ENCODE assay signal across 25 mouse cellular contexts in genomic region chr2:180260610-180261480, GRCm38 (mm10). TPM values are rescaled to one million over a fixed set of nuclear protein-coding genes. Genes with fewer than 3 reads are reported as not detected.
DNase-seq lines count a peak whose midpoint lies in the region; ATAC-seq and TF ChIP-seq lines count a peak whose summit lies in the region.
"Had no signal": no experiment of that assay in that cellular context is flagged by ENCODE, and none has a peak within 500 bp of the region (broad histone marks: within the 10 kb centered on the region; RNA-seq: fewer than 3 reads in every experiment).

No protein-coding gene starts in this region.

- no peak overlapping the region for H3ac ChIP-seq in myocyte (ENCODE audit: control insufficient read depth, insufficient read length)

- peaks cover 38% of the 10 kb centered on the region for H3K36me3 ChIP-seq in heart, postnatal 0 days (replicated peaks; ENCODE audit: control insufficient read depth, insufficient read depth, low read length)
- no peaks in the 10 kb centered on the region; the same call in 1 of the 2 replicates for H3K36me3 ChIP-seq in midbrain, embryonic 11.5 days (ENCODE audit: control insufficient read depth, insufficient read depth, low read length)
- peaks cover 40% of the 10 kb centered on the region for H3K36me3 ChIP-seq in midbrain, postnatal 0 days (ENCODE audit: insufficient read depth, low read length)
- peaks cover 6% of the 10 kb centered on the region for H3K36me3 ChIP-seq in myocyte (ENCODE audit: control insufficient read depth, insufficient read depth)

- no peak for TF ChIP-seq CTCF in heart, postnatal 0 days (IDR thresholded peaks at IDR 0.05; ENCODE audit: low read depth)
- TF ChIP-seq CTCF in midbrain, postnatal 0 days (IDR thresholded peaks at IDR 0.05), result no peak

- peak overlapping the region; percentile 22; the same call in 1 of the 2 replicates for H3K27ac ChIP-seq in heart, postnatal 0 days (ENCODE audit: low read depth)
- H3K27ac ChIP-seq in midbrain, embryonic 11.5 days (ENCODE audit: low read depth, low read length), result no peak overlapping the region
- no peak overlapping the region for H3K27ac ChIP-seq in midbrain, postnatal 0 days (ENCODE audit: low read depth, low read length)
- H3K27ac ChIP-seq: hindbrain, embryonic 13.5 days; limb, embryonic 15.5 days; liver, embryonic 15.5 days; midbrain, embryonic 13.5 days; neural tube, embryonic 12.5 days; stomach, embryonic 15.5 days had no signal

- peak; percentile 37 for TF ChIP-seq POLR2A in myocyte (IDR thresholded peaks at IDR 0.05; ENCODE audit: insufficient read length, low read depth)

- DNase-seq in cerebellum, adult 11-12 months, result peak; percentile 22
- DNase-seq in cerebellum, postnatal 36 days, result no peak
- DNase-seq in heart, postnatal 0 days (ENCODE audit: low spot score), result no peak
- no peak for DNase-seq in heart, adult 9 months (ENCODE audit: low spot score in 2 of 2)
- peak; percentile 77 for DNase-seq in midbrain, embryonic 11.5 days (ENCODE audit: low spot score, missing footprints)
- DNase-seq in midbrain, postnatal 0 days (ENCODE audit: low spot score), result no peak
- no peak for DNase-seq in ovary, postnatal 36 days (ENCODE audit: low spot score)
- DNase-seq: adrenal gland, adult 2 months; cerebellum, adult 2 months; kidney, adult 2 months; left cerebral cortex, postnatal 4 days; lung, postnatal 4 days; retina, postnatal 1 day; thymus, postnatal 25 days had no signal

- no peak overlapping the region for H3K4me2 ChIP-seq in heart, postnatal 0 days (ENCODE audit: low read depth, low read length)
- H3K4me2 ChIP-seq in midbrain, embryonic 11.5 days, result no peak overlapping the region
- H3K4me2 ChIP-seq in midbrain, postnatal 0 days (ENCODE audit: low read depth, low read length, poor library complexity, severe bottlenecking), result no peak overlapping the region
- H3K4me2 ChIP-seq in myocyte (ENCODE audit: low read depth), result no peak overlapping the region
- H3K4me2 ChIP-seq: heart, embryonic 15.5 days; hindbrain, embryonic 13.5 days; limb, embryonic 15.5 days; liver, embryonic 15.5 days; midbrain, embryonic 13.5 days; neural tube, embryonic 12.5 days; stomach, embryonic 15.5 days had no signal

- no peaks in the 10 kb centered on the region for H3K27me3 ChIP-seq in heart, postnatal 0 days (ENCODE audit: control insufficient read depth, insufficient read depth, low read length)
- H3K27me3 ChIP-seq in midbrain, embryonic 11.5 days (ENCODE audit: control insufficient read depth, insufficient read depth, low read length), result no peaks in the 10 kb centered on the region
- H3K27me3 ChIP-seq in midbrain, postnatal 0 days (ENCODE audit: insufficient read depth, low read length), result no peaks in the 10 kb centered on the region
- no peaks in the 10 kb centered on the region for H3K27me3 ChIP-seq in myocyte (ENCODE audit: control insufficient read depth, insufficient read depth, insufficient read length)
- H3K27me3 ChIP-seq: heart, embryonic 15.5 days; hindbrain, embryonic 13.5 days; limb, embryonic 15.5 days; liver, embryonic 15.5 days; midbrain, embryonic 13.5 days; neural tube, embryonic 12.5 days; stomach, embryonic 15.5 days had no signal

- no peaks in the 10 kb centered on the region for H3K9me3 ChIP-seq in heart, postnatal 0 days (replicated peaks; ENCODE audit: control insufficient read depth, low read length)
- H3K9me3 ChIP-seq in midbrain, embryonic 11.5 days (ENCODE audit: control insufficient read depth, low read length), result no peaks in the 10 kb centered on the region
- no peaks in the 10 kb centered on the region for H3K9me3 ChIP-seq in midbrain, postnatal 0 days (ENCODE audit: low read length)
- H3K9me3 ChIP-seq: heart, embryonic 15.5 days; hindbrain, embryonic 13.5 days; limb, embryonic 15.5 days; liver, embryonic 15.5 days; midbrain, embryonic 13.5 days; neural tube, embryonic 12.5 days; stomach, embryonic 15.5 days had no signal

- TF ChIP-seq EP300 in heart, postnatal 0 days (IDR thresholded peaks at IDR 0.05; ENCODE audit: low read depth), result no peak

- ATAC-seq in heart, postnatal 0 days (ENCODE audit: insufficient read depth, low read depth), result no peak
- ATAC-seq in midbrain, embryonic 11.5 days (ENCODE audit: low FRiP score), result no peak
- ATAC-seq in midbrain, postnatal 0 days (ENCODE audit: low FRiP score), result no peak
- ATAC-seq: midbrain, embryonic 13.5 days had no signal

- peaks cover 16% of the 10 kb centered on the region for H3K79me2 ChIP-seq in myocyte (ENCODE audit: control insufficient read depth, insufficient read depth)

- no peak overlapping the region for H3K4me3 ChIP-seq in heart, postnatal 0 days (ENCODE audit: low read depth, low read length)
- no peak overlapping the region for H3K4me3 ChIP-seq in midbrain, embryonic 11.5 days (ENCODE audit: low read depth, low read length)
- no peak overlapping the region for H3K4me3 ChIP-seq in midbrain, postnatal 0 days (ENCODE audit: low read depth, low read length)
- H3K4me3 ChIP-seq in myocyte, result no peak overlapping the region
- H3K4me3 ChIP-seq: heart, embryonic 15.5 days; hindbrain, embryonic 13.5 days; limb, embryonic 15.5 days; liver, embryonic 15.5 days; midbrain, embryonic 13.5 days; neural tube, embryonic 12.5 days; stomach, embryonic 15.5 days had no signal

- peaks cover 20% of the 10 kb centered on the region for H3K4me1 ChIP-seq in heart, postnatal 0 days (ENCODE audit: control insufficient read depth, insufficient read depth)
- H3K4me1 ChIP-seq in midbrain, embryonic 11.5 days (ENCODE audit: control insufficient read depth, insufficient read depth, low read length), result peaks cover 11% of the 10 kb centered on the region
- 0 out of 2 replicates have a peak, but pooled peaks cover 2% of the 10 kb centered on the region for H3K4me1 ChIP-seq in midbrain, postnatal 0 days (ENCODE audit: insufficient read depth, low read length)

- WGBS in heart, postnatal 0 days, result 62% methylated on average over 8 of the region's 8 CpGs
- 62% methylated on average over 8 of the region's 8 CpGs for WGBS in midbrain, embryonic 11.5 days
- WGBS in midbrain, postnatal 0 days, result 64% methylated on average over 8 of the region's 8 CpGs

- H3K9ac ChIP-seq in heart, postnatal 0 days (replicated peaks; ENCODE audit: low read depth, low read length), result no peak overlapping the region
- no peak overlapping the region for H3K9ac ChIP-seq in midbrain, embryonic 11.5 days (ENCODE audit: low read length)
- H3K9ac ChIP-seq in midbrain, postnatal 0 days (replicated peaks; ENCODE audit: low read length, poor library complexity, severe bottlenecking), result no peak overlapping the region
- H3K9ac ChIP-seq: heart, embryonic 15.5 days; hindbrain, embryonic 13.5 days; limb, embryonic 15.5 days; liver, embryonic 15.5 days; midbrain, embryonic 13.5 days; neural tube, embryonic 12.5 days; stomach, embryonic 15.5 days had no signal

TF ChIP-seq in myocyte, 11 proteins besides CTCF, POLR2A, EP300 and RAD21:
- TF ChIP-seq POLR2AphosphoS2 (IDR thresholded peaks at IDR 0.05; ENCODE audit: insufficient read length, low read depth) (peak; percentile 71), USF1 (IDR thresholded peaks at IDR 0.05; ENCODE audit: low read depth) (no peak)
TF ChIP-seq in myocyte: peak in this region for 1.

RNA-seq across cellular contexts. Expression of gene Rps21, which starts 3.7 kb away (rescaled TPM):
- 706 and 957 TPM in 2 replicates for total RNA-seq in heart, postnatal 0 days (2014; rRNA removed; ENCODE audit: low replicate concordance)
- 356 and 378 TPM in 2 replicates for polyA plus RNA-seq in heart, postnatal 0 days (2015; fragmentation: Nextera tagmentation; extraction: Ambion mirVana)
- polyA plus RNA-seq in midbrain, embryonic 11.5 days (2014; fragmentation: Nextera tagmentation; extraction: Ambion mirVana), result 443 and 494 TPM in 2 replicates
- 574 and 749 TPM in 2 replicates for total RNA-seq in midbrain, postnatal 0 days (2014; rRNA removed)
- 388 and 422 TPM in 2 replicates for polyA plus RNA-seq in midbrain, postnatal 0 days (2015; fragmentation: Nextera tagmentation; extraction: Ambion mirVana)
- polyA plus RNA-seq in myocyte (2012; fragmentation: generic; extraction: Trizol), result 3,913 TPM

RNA-seq across cellular contexts. Expression of gene Cables2, which starts 12.5 kb away (rescaled TPM):
- total RNA-seq in heart, postnatal 0 days (2014; rRNA removed; ENCODE audit: low replicate concordance), result 14.6 and 15.3 TPM in 2 replicates
- 6.2 and 6.5 TPM in 2 replicates for polyA plus RNA-seq in heart, postnatal 0 days (2015; fragmentation: Nextera tagmentation; extraction: Ambion mirVana)
- 13.3 and 14.4 TPM in 2 replicates for polyA plus RNA-seq in midbrain, embryonic 11.5 days (2014; fragmentation: Nextera tagmentation; extraction: Ambion mirVana)
- total RNA-seq in midbrain, postnatal 0 days (2014; rRNA removed), result 59.1 and 67.9 TPM in 2 replicates
- 32.6 and 37.8 TPM in 2 replicates for polyA plus RNA-seq in midbrain, postnatal 0 days (2015; fragmentation: Nextera tagmentation; extraction: Ambion mirVana)
- polyA plus RNA-seq in myocyte (2012; fragmentation: generic; extraction: Trizol), result 6.8 TPM

RNA-seq across cellular contexts. Expression of gene Rbbp8nl, which starts 28.8 kb away (rescaled TPM):
- total RNA-seq in heart, postnatal 0 days (2014; rRNA removed; ENCODE audit: low replicate concordance), result not detected in 2 replicates
- not detected in 2 replicates for polyA plus RNA-seq in heart, postnatal 0 days (2015; fragmentation: Nextera tagmentation; extraction: Ambion mirVana)
- not detected in 2 replicates for polyA plus RNA-seq in midbrain, embryonic 11.5 days (2014; fragmentation: Nextera tagmentation; extraction: Ambion mirVana)
- total RNA-seq in midbrain, postnatal 0 days (2014; rRNA removed), result not detected in 2 replicates
- not detected in 2 replicates for polyA plus RNA-seq in midbrain, postnatal 0 days (2015; fragmentation: Nextera tagmentation; extraction: Ambion mirVana)
- not detected for polyA plus RNA-seq in myocyte (2012; fragmentation: generic; extraction: Trizol)
- total RNA-seq: adrenal gland, adult 2 months; gastrocnemius, adult 18-20 months; layer of hippocampus, postnatal 10 days; left cerebral cortex, adult 8-10 months; left cerebral cortex, postnatal 4 days had no signal
- polyA plus RNA-seq: adrenal gland, adult 2 months; cerebellum, adult 2 months; hindbrain, embryonic 13.5 days; liver, embryonic 15.5 days; midbrain, embryonic 13.5 days had no signal

RNA-seq across cellular contexts. Expression of gene Lama5, which starts 35.2 kb away (rescaled TPM):
- 69.6 and 95.7 TPM in 2 replicates for total RNA-seq in heart, postnatal 0 days (2014; rRNA removed; ENCODE audit: low replicate concordance)
- polyA plus RNA-seq in heart, postnatal 0 days (2015; fragmentation: Nextera tagmentation; extraction: Ambion mirVana), result 16.6 and 16.9 TPM in 2 replicates
- polyA plus RNA-seq in midbrain, embryonic 11.5 days (2014; fragmentation: Nextera tagmentation; extraction: Ambion mirVana), result 3.8 and 3.9 TPM in 2 replicates
- total RNA-seq in midbrain, postnatal 0 days (2014; rRNA removed), result 5.9 and 8.9 TPM in 2 replicates
- polyA plus RNA-seq in midbrain, postnatal 0 days (2015; fragmentation: Nextera tagmentation; extraction: Ambion mirVana), result 1.8 and 1.9 TPM in 2 replicates
- polyA plus RNA-seq in myocyte (2012; fragmentation: generic; extraction: Trizol), result 80.8 TPM

Comparison
In these comparisons a context has a peak if more than half of its experiments do, and no peak if none do; other contexts are left out.
1. DNase-seq: peak in cerebellum, adult 11-12 months (single experiment) and midbrain, embryonic 11.5 days (single experiment); none in cerebellum, postnatal 36 days (0 of 2), heart, postnatal 0 days (single experiment), heart, adult 9 months (0 of 2), midbrain, postnatal 0 days (single experiment) and ovary, postnatal 36 days (single experiment).